Mouse (Mus musculus): ENCODE data around the gene Olfr877.

Olfr877 gene

GRCm38 (mm10) chr9:37853969-37854368, at the start of gene Olfr877:
Gene Olfr877 (plus strand): TSS chr9:37854269.
- no peak for DNase-seq (ENCODE audit: low read depth, low spot score)

- DNase-seq (ENCODE audit: low read depth, low spot score) = no peak
These were observed 46.8 kb upstream of the Olfr877 start for GRCm38 (mm10) chr9:37807235-37807634.

GRCm38 (mm10) chr9:37808456-37808855, 45.6 kb upstream of the Olfr877 start:
- DNase-seq (ENCODE audit: low read depth, low spot score) = no peak

GRCm38 (mm10) chr9:37808976-37809375, 45.1 kb upstream of the Olfr877 start:
- DNase-seq (ENCODE audit: low read depth, low spot score) = no peak

GRCm38 (mm10) chr9:37814696-37815095, 39.4 kb upstream of the Olfr877 start:
- no peak for DNase-seq (ENCODE audit: low read depth, low spot score)

- no peak for DNase-seq (ENCODE audit: low read depth, low spot score)
These were observed 24.2 kb upstream of the Olfr877 start for GRCm38 (mm10) chr9:37829881-37830280.

- DNase-seq (ENCODE audit: low read depth, low spot score) = no peak
These were observed 20.7 kb upstream of the Olfr877 start for GRCm38 (mm10) chr9:37833341-37833740.

GRCm38 (mm10) chr9:37849267-37849666, 4.8 kb upstream of the Olfr877 start:
- DNase-seq (ENCODE audit: low read depth, low spot score) = no peak

GRCm38 (mm10) chr9:37863325-37863724, 9.3 kb downstream of the Olfr877 start:
- DNase-seq (ENCODE audit: low read depth, low spot score) = no peak

- DNase-seq (ENCODE audit: low read depth, low spot score) = no peak
These were observed 16.2 kb downstream of the Olfr877 start for GRCm38 (mm10) chr9:37870246-37870645.

- DNase-seq (ENCODE audit: low read depth, low spot score) = no peak
These were observed 17.0 kb downstream of the Olfr877 start for GRCm38 (mm10) chr9:37871097-37871496.

- no peak for DNase-seq (ENCODE audit: low read depth, low spot score)
These were observed 17.5 kb downstream of the Olfr877 start for GRCm38 (mm10) chr9:37871536-37871935.

- DNase-seq (ENCODE audit: low read depth, low spot score) = no peak
These were observed 36.9 kb downstream of the Olfr877 start for GRCm38 (mm10) chr9:37890960-37891359.

- DNase-seq (ENCODE audit: low read depth, low spot score) = peak; percentile 5
These were observed 42.6 kb downstream of the Olfr877 start, which contains the start of gene Olfr145 for GRCm38 (mm10) chr9:37896661-37897060. Gene Olfr145 (plus strand): TSS chr9:37896724.

GRCm38 (mm10) chr9:37905555-37905954, 51.5 kb downstream of the Olfr877 start:
- DNase-seq (ENCODE audit: low read depth, low spot score) = no peak
